Mouse (Mus musculus) C2C12 (cell line): ENCODE data around the gene D630023F18Rik. TPM values are rescaled to one million over a fixed set of nuclear protein-coding genes. Genes with fewer than 3 reads are reported as not detected.

Source experiments
- H3K27me3 ChIP-seq: one replicate; pipeline ENCODE4 v1.6.1; 2011; ENCODE audit not compliant: control insufficient read depth, insufficient read depth, insufficient read length
- H3K36me3 ChIP-seq: one replicate; pipeline ENCODE4 v1.6.1; 2011; ENCODE audit not compliant: control insufficient read depth, insufficient read depth
- H3K4me3 ChIP-seq: one replicate; pipeline ENCODE4 v1.5.1; 2011; ENCODE audit warnings: mild to moderate bottlenecking, control low read depth; ENCODE audit not compliant: poor library complexity, insufficient read depth, severe bottlenecking
- H3K79me2 ChIP-seq: one replicate; pipeline ENCODE4 v1.6.1; 2011; ENCODE audit not compliant: control insufficient read depth, insufficient read depth
- H3K79me3 ChIP-seq: one replicate; pipeline ENCODE4 v1.6.1; 2011; ENCODE audit warnings: low read depth, control low read depth
- H3ac ChIP-seq: one replicate; pipeline ENCODE3; 2011; ENCODE audit warnings: low read depth; ENCODE audit not compliant: control insufficient read depth, insufficient read length
- CEBPB ChIP-seq: IDR thresholded peaks from one replicate; pipeline ENCODE4 v1.6.1; 2011; ENCODE audit warnings: low read depth, mild to moderate bottlenecking, control low read depth, moderate library complexity
- CTCF ChIP-seq: IDR thresholded peaks from one replicate; pipeline ENCODE4 v1.5.1; 2011; ENCODE audit not compliant: control insufficient read depth, insufficient read depth, insufficient read length
- FOSL1 ChIP-seq: IDR thresholded peaks from one replicate; pipeline ENCODE4 v1.8.0; 2011; ENCODE audit warnings: mild to moderate bottlenecking, low read length; ENCODE audit not compliant: poor library complexity, insufficient read depth, severe bottlenecking
- MAX ChIP-seq: IDR thresholded peaks from one replicate; pipeline ENCODE4 v1.6.1; 2011; ENCODE audit warnings: mild to moderate bottlenecking, control low read depth
- MYOD1 ChIP-seq: IDR thresholded peaks from one replicate; pipeline ENCODE4 v1.6.1; 2011; ENCODE audit warnings: low read depth; ENCODE audit not compliant: control insufficient read depth, insufficient read length
- MYOG ChIP-seq: IDR thresholded peaks from one replicate; pipeline ENCODE4 v1.6.1; 2011; ENCODE audit not compliant: control insufficient read depth, insufficient read length; ENCODE audit errors: extremely low read depth
- USF1 ChIP-seq: IDR thresholded peaks from one replicate; pipeline ENCODE4 v1.6.1; 2011; ENCODE audit warnings: low read depth, mild to moderate bottlenecking, control low read depth, moderate library complexity
- polyA plus RNA-seq: library from polyadenylated mRNA; unstranded; fragments of >200 nt; fragmentation: generic; extraction: Trizol; gene quantifications from one replicate; pipeline ENCODE4 v1.2.1, GENCODE M21; 2012; ENCODE audit warnings: missing spikeins

Gene D630023F18Rik
- polyA plus RNA-seq, 1 experiment = not detected

DNA sequence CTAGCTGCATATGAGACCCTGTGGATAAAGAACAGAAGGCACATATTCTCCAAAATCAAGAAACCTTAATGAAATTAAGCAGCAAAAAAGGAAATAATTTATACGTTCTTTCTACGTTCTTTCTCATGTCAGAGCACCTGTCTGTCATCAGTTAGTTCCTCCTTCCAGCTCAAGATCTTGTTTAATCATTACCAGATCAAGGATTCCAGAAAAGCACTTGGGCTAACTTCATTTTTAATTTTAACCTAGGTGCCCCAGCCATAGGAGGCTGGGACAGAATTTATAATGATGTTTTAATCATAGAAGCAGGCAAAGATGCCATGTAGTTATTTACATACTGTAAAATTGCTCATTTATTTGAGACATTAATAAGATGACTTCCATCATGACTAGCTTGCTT, 21.8 kb upstream of the D630023F18Rik start:
- TF ChIP-seq MYOG (no peak), CEBPB (no peak), CTCF (no peak), MYOD1 (no peak), MAX (no peak), FOSL1 (no peak), USF1 (no peak)
- H3K79me3 ChIP-seq = no peaks in the 10 kb centered on the region
- H3K36me3 ChIP-seq = no peaks in the 10 kb centered on the region
- H3K79me2 ChIP-seq = no peaks in the 10 kb centered on the region
- H3ac ChIP-seq = no peak overlapping the region
- H3K27me3 ChIP-seq = no peaks in the 10 kb centered on the region
- no peak overlapping the region for H3K4me3 ChIP-seq

DNA sequence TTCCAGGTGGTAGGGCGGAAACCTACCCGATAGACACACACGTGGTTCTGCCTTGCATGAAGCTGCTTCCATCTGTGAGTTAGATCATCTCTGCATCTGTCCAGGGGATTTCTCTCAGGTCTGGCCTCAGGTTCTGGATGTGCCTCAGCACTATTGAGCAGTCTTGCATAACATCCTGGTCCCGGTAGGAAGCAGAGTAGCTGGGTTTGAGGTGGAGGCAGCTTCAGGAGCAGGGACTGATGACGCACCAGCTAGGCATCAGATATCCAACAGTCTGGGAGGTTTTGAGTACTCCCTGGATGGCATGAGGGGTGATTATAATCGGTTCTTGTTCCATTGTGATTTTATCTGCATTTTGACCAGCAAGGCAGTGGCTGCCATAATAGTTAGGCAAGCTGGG, 14.5 kb upstream of the D630023F18Rik start:
- H3K79me3 ChIP-seq = no peaks in the 10 kb centered on the region
- no peak for TF ChIP-seq CTCF
- TF ChIP-seq MAX = no peak
- no peak for TF ChIP-seq CEBPB
- TF ChIP-seq MYOG = no peak
- no peak for TF ChIP-seq MYOD1
- TF ChIP-seq USF1 = no peak
- TF ChIP-seq FOSL1 = no peak
- H3K79me2 ChIP-seq = no peaks in the 10 kb centered on the region
- no peak overlapping the region for H3ac ChIP-seq
- H3K36me3 ChIP-seq = no peaks in the 10 kb centered on the region
- no peaks in the 10 kb centered on the region for H3K27me3 ChIP-seq
- no peak overlapping the region for H3K4me3 ChIP-seq

DNA sequence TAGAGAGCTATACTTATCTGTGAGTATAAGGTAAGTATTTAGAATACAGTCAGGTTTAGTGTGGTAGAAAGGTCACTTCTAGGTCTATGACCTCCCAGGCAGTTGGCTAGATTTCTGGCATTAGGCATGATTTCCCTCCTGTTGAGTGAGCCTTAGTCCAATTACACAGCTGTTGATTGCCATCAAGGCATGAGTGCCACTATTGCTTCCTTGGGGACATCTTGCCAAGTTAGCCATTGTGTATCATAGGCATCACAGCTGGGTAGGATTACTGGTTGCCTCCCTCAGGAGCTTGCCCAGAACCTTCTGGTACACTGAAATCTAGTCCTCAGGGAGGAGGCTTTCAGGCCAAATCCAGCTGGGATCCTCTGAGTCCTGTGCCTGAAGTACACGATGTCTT, 9.8 kb upstream of the D630023F18Rik start:
- H3ac ChIP-seq = no peak overlapping the region
- no peaks in the 10 kb centered on the region for H3K79me2 ChIP-seq
- TF ChIP-seq CEBPB (no peak), USF1 (no peak), MAX (no peak), MYOG (no peak), MYOD1 (peak; percentile 60)
- H3K4me3 ChIP-seq = no peak overlapping the region
- H3K27me3 ChIP-seq = no peaks in the 10 kb centered on the region
- H3K36me3 ChIP-seq = no peaks in the 10 kb centered on the region
- no peaks in the 10 kb centered on the region for H3K79me3 ChIP-seq

GRCm38 (mm10) chr1:65131671-65132070, 8.7 kb upstream of the D630023F18Rik start:
- no peaks in the 10 kb centered on the region for H3K27me3 ChIP-seq
- H3ac ChIP-seq = no peak overlapping the region
- no peak overlapping the region for H3K4me3 ChIP-seq
- TF ChIP-seq USF1 (no peak), FOSL1 (no peak), CTCF (no peak), MYOG (no peak), MYOD1 (no peak), MAX (no peak), CEBPB (no peak)
- H3K36me3 ChIP-seq = no peaks in the 10 kb centered on the region
- H3K79me2 ChIP-seq = no peaks in the 10 kb centered on the region
- no peaks in the 10 kb centered on the region for H3K79me3 ChIP-seq

- TF ChIP-seq MYOG = no peak
- TF ChIP-seq CTCF = no peak
- H3ac ChIP-seq = no peak overlapping the region
- H3K4me3 ChIP-seq = no peak overlapping the region
- no peaks in the 10 kb centered on the region for H3K79me2 ChIP-seq
- no peaks in the 10 kb centered on the region for H3K36me3 ChIP-seq
- H3K79me3 ChIP-seq = no peaks in the 10 kb centered on the region
- no peaks in the 10 kb centered on the region for H3K27me3 ChIP-seq
Measured at GRCm38 (mm10) chr1:65130226-65130625, 7.2 kb upstream of the D630023F18Rik start.

GRCm38 (mm10) chr1:65129634-65130180, 6.7 kb upstream of the D630023F18Rik start:
- no peak overlapping the region for H3ac ChIP-seq
- TF ChIP-seq CTCF (no peak), FOSL1 (no peak), MYOD1 (no peak)

DNA sequence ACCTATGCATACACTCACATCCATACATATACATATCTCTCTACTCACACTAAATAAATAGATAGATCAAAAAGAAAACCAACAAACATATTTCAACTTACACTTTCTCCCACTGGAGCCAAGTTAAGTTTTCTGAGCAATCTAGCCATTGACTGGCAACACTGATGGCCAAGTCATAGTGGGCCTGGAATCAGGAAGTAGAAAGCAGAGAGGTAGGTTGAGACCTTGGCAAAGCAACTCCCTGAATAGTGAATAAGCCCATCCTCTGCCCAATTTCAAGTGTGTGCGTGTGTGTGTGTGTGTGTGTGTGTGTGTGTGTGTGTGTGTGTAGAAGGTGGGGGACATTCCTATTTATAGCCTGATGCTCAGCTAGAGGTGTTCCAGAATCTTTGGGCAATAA, 3.6 kb downstream of the D630023F18Rik start, which contains the start of gene Gm28845:
Gene Gm28845 (minus strand): TSS at position 121 of the 400 bp plus-strand sequence.
- TF ChIP-seq FOSL1 = no peak
- TF ChIP-seq MYOG = no peak
- TF ChIP-seq CTCF = no peak
- no peak for TF ChIP-seq MAX
- TF ChIP-seq MYOD1 = no peak
- TF ChIP-seq CEBPB = no peak
- TF ChIP-seq USF1 = no peak
- no peaks in the 10 kb centered on the region for H3K79me2 ChIP-seq
- H3K36me3 ChIP-seq = no peaks in the 10 kb centered on the region
- H3K27me3 ChIP-seq = no peaks in the 10 kb centered on the region
- H3ac ChIP-seq = no peak within 1 kb of the TSS
- no peaks in the 10 kb centered on the region for H3K79me3 ChIP-seq
- no peak within 1 kb of the TSS for H3K4me3 ChIP-seq

More at GRCm38 (mm10) chr1:65129634-65130180, 6.7 kb upstream of the D630023F18Rik start:
- no peaks in the 10 kb centered on the region for H3K36me3 ChIP-seq
- no peak overlapping the region for H3K4me3 ChIP-seq
- H3K27me3 ChIP-seq = no peaks in the 10 kb centered on the region
- no peaks in the 10 kb centered on the region for H3K79me2 ChIP-seq
- no peaks in the 10 kb centered on the region for H3K79me3 ChIP-seq
